Mouse (Mus musculus) CH12F3 (cell line): ENCODE results near the gene Egr4.

Source experiments
- in situ Hi-C: fragments of 300-500 bp; cut with MboI; formaldehyde crosslinking; loops from 2 replicates; pipeline ENCODE4 v1.14.3; 2020; ENCODE audit warnings: low sequenced_read_pairs

Gene Egr4

DNA sequence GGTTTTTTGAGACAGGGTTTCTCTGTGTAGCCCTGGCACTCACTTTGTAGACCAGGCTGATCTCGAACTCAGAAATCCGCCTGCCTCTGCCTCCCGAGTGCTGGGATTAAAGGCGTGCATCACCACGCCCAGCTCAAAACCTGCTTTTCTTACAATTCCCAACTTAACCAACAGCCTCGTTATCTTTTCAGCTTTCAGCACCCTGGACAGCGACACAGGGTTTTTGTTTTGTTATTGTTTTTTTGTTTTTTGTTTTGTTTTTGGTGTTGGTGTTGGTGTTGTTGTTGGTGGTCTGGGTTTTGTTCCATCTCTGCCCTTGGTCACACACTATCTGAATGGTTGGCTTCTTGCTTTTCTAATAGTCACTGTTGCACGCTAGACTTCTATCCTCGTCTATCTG, 15.2 kb downstream of the Egr4 start:
- in situ Hi-C loops = no loop called here

DNA sequence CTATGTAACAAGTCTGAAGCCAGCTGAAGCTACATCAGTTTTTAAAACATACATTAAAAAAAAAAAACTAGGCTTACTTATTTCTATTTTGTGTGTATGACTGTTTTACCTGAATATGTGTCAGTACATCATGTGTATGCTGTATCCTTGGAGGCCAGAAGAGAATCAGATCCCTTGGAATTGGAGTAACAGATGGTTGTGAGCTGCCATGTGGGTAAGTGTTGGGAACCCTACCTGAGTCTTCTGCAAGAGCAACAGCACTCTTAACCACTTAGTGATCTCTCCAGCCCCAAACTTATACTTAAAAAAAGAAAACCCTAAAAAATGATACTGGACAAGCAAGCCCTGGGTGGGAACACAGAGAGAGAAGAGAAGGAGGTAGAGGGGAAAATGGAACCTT, 16.4 kb downstream of the Egr4 start:
- in situ Hi-C loops = no loop called here

DNA sequence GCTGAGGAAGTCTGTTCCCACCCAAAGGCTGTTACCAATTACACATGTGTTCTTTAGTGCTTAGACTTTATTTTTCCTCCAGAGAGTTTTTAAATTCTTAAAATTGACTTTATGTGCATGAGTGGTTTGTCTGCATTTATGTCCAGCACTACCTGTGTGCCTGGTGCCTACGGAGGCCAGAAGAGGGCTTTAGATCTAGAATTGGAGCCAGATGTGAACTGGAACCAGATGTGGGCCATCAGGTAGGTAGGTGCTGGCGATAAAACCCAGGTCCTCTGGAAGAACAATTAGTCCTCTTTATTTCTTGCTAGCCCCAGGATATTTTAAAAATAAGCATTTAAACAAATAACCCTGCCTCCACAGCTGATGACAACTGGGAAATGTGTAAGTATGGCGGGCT, 21.8 kb downstream of the Egr4 start:
- in situ Hi-C loops = no loop called here

GRCm38 (mm10) chr6:85490252-85490651, 23.1 kb downstream of the Egr4 start:
- in situ Hi-C loops = no loop called here

DNA sequence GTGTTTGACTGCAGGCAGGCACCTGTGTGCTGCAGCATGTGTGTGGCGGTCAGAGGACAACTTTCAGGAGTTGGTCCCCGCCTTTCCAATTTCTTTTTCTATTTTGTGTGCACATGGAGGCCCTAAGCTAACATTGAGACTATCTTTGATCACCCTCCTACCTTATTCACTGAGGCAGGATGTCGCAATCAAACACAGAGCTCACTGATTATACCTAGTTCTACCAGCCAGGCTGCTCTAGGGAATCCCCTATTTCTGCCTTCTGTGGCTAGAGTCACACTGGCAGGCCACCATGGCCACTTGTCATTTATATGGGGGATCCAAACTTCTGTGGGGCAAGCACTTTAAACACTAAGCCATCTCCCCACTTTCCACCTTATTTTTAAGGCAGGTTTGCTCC, 23.7 kb downstream of the Egr4 start:
- in situ Hi-C loops = no loop called here

- in situ Hi-C loops = no loop called here
Measured at GRCm38 (mm10) chr6:85488510-85488909, 24.9 kb downstream of the Egr4 start.

GRCm38 (mm10) chr6:85485738-85486137, 27.7 kb downstream of the Egr4 start:
- in situ Hi-C loops = no loop called here

- in situ Hi-C loops = no loop called here
Measured at GRCm38 (mm10) chr6:85483843-85484721, 29.3 kb downstream of the Egr4 start.

- in situ Hi-C loops = no loop called here
Measured at GRCm38 (mm10) chr6:85480685-85481084, 32.7 kb downstream of the Egr4 start.

DNA sequence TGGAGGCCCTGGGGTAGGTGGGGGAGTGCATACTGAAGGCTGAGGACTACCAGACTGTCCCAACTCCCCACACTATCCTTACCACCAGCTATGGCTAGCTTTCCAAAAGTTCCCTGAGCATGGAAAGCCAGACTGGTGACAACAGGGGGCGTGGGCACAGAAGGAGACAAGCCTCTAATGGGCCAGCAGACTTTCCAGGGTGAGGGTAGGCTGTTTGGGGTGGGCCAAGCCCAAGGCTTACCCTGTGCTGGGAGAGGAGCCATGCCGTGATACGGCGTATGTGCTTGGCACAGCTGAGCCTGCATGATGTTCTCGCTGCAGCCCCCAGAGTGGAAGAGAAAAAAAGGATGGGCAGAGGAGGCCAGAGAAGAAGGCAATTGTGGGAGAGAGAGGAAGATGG, 33.4 kb downstream of the Egr4 start:
- in situ Hi-C loops = no loop called here

DNA sequence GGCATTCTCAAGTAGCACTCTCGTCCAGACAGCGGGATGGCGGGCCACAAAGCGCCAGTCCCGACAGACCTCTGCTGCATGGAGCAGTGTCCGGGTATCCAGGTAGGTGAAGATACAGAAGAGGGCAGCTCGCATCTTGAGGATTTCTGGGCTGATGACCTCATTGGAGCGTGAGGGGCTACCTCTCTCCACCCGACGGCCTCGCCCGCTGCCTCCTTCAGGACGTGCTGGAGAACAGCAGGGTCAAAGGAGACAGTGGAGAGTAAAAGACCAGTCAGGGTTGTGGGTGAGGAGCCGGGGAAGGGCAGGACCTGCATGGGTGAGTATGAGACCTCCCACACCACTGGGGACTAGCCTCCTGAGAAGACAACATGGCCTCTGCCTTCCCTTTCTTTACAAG, 35.0 kb downstream of the Egr4 start:
- in situ Hi-C loops = no loop called here

GRCm38 (mm10) chr6:85477366-85477917, 35.9 kb downstream of the Egr4 start:
- in situ Hi-C loops = no loop called here

- in situ Hi-C loops = no loop called here
Measured at GRCm38 (mm10) chr6:85475581-85475980, 37.8 kb downstream of the Egr4 start.

DNA sequence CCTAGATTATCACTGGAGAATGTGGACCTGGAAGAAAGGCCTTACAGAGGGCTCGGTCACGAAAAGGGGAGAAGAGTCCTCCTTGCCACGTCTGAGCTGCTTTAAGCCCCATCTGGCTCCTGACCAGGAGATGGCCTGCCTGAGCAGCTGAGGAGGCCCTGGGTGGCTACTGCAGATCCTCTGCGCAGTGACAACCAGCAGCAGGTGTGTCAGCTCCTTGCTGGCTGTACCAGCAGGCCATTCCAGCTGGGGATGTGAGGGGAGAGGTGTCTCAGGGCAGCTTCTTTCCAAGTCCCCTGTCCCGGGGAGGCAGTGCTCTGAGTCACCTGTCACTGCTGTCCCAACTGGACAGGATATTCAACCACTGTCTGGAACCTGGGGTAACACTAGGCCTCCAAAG, 40.8 kb downstream of the Egr4 start:
- in situ Hi-C loops = no loop called here

- in situ Hi-C loops = no loop called here
Measured at GRCm38 (mm10) chr6:85471962-85472361, 41.4 kb downstream of the Egr4 start.

DNA sequence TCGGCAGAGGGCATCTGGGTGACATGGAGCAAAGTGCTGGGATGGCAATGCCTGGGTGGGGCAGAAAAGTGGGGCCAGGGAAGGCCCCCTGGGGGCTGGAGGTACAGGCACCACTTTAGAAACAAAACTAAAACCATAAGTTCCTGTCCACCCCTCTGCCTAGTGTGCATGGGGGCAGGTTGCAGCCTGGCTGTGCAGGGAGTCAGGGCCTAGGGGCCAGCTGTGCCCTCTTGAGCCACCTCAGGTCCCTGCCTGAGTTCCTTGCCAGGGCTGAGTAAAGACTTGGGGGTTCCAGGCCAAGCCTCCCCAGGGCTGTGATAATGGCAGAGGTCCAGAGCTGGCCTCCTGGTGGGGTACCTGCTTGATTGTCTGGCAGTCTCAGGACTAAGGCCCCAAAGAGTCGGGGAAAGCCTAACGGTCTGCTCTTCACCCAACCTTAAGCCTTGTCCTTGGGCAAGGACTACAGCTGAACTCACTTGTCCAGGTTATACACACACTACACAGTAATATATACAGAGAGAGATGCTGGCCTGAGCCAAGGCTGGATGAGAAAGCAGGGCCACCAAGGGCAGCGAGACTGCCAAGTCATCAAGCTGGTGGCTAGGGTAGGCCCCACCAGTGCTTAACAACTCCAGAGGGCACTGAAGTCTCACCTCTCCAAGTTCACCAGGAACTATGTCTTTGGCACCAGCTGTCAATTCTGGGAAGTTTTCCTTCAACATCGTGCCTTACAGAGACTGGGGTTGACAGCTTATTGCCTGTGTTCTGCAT, 43.5 kb downstream of the Egr4 start:
- in situ Hi-C loops = no loop called here

- in situ Hi-C loops = no loop called here
Measured at GRCm38 (mm10) chr6:85465381-85465780, 48.0 kb downstream of the Egr4 start.
